Mouse (Mus musculus) layer of hippocampus, adult 2 months (tissue): ENCODE data around the gene C8g. TPM values are rescaled to one million over a fixed set of nuclear protein-coding genes. Genes with fewer than 3 reads are reported as not detected.

Experiments used
- DNase-seq, 2 experiments: peaks; one replicate each; pipeline ENCODE4 v3.0.0; 2022; ENCODE audit warnings: low spot score in 2 of 2
- H3K27ac ChIP-seq: fragments of 200-600 bp; 2 replicates; pipeline ENCODE4 v1.8.1; 2022
- H3K4me3 ChIP-seq: fragments of 200-600 bp; 2 replicates; pipeline ENCODE4 v1.8.1; 2022; ENCODE audit warnings: mild to moderate bottlenecking
- CTCF ChIP-seq: fragments of 200-600 bp; conservative IDR thresholded peaks from 2 replicates; pipeline ENCODE4 v1.8.1; 2022; ENCODE audit warnings: antibody characterized with exemption, mild to moderate bottlenecking, moderate library complexity
- total RNA-seq, 2 experiments: library from RNA; stranded (reverse); gene quantifications; 2 replicates each; pipeline ENCODE4 v1.2.3; 2021

Gene C8g
- total RNA-seq, 2 experiments from 2014 or later = 0.97 to 1.5 TPM

DNA sequence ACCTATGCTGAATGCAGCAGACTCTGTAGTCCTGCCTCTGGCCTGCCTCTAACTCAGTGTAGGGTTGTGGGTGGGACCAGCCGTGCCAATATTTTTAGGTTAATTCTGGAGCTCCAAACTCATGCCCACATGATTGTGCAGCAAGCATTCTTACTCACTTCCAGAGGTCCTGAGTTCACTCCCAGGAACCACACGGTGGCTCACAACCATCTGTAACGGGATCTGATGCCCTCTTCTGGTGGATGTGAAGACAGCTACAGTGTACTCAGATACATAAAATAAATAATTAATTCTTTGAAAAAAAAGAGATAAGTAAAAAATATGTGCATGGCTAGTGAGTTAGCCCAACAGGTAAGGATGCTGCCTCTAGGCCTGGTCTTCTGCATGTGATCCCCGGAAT, 5.1 kb downstream of the C8g start:
- no peak overlapping the region for H3K27ac ChIP-seq
- H3K4me3 ChIP-seq = no peak overlapping the region
- DNase-seq = no peak
- TF ChIP-seq CTCF = peak; percentile 80

DNA sequence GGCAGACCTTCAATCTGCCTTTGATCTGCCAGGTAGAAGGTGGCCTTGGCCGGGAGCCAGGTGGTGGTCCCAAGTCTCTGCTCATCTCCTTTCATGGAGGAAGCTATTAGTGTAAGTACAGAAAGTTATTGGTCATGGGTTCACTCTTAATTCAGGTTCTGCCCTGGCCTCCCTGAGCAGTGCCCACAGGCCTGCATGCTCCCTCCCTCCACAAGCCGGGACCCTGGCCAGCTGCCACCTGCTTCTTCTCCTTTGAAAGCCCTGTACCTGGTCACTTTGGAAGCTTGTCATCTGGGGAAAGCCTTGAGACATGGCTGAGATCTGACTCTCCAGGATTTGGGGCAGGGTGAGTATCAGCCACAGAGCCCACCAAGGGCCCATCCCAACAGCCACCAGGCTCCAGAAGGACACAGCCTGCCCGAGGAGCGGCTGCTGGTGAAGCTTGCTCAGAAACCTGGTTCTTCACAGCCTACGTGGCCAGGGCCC, 8.0 kb downstream of the C8g start, which contains the start of gene Lcn12:
Gene Lcn12, minus strand, starts transcription at position 436 of the 486 bp plus-strand sequence.
- no peak for DNase-seq
- TF ChIP-seq CTCF = no peak
- H3K27ac ChIP-seq = no peak within 1 kb of the TSS
- no peak within 1 kb of the TSS for H3K4me3 ChIP-seq

DNA sequence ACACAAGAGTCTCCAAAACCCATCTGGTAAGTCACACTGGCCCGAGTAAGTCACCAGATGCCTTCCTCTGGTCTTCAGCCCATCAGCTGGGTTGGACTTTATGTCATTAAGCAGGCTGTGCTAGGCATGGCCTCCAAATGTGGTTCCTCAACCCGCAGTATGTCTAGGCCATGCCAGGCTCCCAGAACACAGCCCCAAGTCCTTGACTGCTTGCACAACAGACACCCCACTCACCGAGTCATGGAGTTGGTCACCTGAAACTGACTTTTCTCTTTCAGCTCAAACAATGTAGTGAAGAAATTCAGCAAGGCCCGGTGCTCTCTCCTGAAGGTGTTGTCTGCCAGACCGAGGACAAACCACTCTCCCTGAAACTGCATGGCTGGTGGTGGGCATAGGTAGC, 8.5 kb downstream of the C8g start:
- DNase-seq = no peak
- H3K4me3 ChIP-seq = no peak overlapping the region
- no peak overlapping the region for H3K27ac ChIP-seq
- TF ChIP-seq CTCF = no peak

DNA sequence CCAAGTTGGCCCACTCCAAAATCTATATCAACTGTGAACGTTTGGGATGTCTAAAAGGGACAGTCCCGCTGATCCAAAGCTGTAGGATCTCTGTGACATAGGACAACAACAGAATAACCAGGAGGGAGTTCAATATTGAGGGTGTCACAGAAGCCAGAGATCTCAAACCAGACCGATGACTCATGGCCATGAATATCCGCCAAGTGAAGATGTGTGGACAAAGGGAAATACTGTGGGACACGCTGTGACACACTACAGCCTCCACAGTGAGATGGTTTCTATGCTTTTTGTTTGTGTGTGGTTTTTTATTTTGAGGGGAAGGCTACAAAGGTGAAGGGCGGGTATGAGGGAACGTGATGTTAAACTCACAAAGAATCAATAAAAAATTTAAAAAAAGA, 12.8 kb downstream of the C8g start:
- DNase-seq = no peak
- no peak overlapping the region for H3K27ac ChIP-seq
- no peak for TF ChIP-seq CTCF
- H3K4me3 ChIP-seq = no peak overlapping the region

DNA sequence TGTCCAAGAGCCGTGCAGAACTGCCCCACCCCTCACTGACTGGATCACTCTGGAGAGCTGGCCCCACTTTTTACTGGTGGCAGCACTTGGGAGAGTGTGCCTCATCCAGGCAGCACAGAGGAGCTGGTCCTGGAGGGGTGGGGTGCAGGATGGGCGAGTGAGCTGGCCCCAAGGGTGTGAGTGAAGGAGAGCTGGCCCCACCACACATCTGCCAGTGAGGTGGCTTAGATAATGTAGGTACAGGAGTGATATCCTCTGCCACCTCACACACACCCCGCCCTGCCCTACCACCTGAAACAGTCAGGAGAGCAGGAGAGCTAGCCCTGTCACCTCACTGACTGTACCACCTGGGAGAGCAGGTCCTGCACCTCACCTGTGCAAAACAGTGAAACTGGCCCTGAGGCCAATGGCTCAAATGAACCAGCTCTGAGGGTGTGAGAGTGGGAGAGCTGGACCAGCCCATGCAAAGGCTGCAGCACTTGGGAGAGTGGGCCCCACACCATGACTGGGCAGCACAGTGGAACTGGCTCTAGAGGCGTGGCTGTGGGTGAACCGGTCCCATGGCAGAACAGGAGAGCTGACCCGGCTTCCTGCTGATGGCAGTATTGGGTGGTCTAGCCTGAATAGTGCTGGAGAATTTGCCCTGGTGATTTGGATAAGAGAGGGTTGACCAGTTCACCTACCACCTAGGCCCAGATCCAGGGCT, 13.4 kb downstream of the C8g start:
- TF ChIP-seq CTCF = no peak
- Histone ChIP-seq H3K4me3 (no peak overlapping the region), H3K27ac (no peak overlapping the region)
- no peak for DNase-seq

DNA sequence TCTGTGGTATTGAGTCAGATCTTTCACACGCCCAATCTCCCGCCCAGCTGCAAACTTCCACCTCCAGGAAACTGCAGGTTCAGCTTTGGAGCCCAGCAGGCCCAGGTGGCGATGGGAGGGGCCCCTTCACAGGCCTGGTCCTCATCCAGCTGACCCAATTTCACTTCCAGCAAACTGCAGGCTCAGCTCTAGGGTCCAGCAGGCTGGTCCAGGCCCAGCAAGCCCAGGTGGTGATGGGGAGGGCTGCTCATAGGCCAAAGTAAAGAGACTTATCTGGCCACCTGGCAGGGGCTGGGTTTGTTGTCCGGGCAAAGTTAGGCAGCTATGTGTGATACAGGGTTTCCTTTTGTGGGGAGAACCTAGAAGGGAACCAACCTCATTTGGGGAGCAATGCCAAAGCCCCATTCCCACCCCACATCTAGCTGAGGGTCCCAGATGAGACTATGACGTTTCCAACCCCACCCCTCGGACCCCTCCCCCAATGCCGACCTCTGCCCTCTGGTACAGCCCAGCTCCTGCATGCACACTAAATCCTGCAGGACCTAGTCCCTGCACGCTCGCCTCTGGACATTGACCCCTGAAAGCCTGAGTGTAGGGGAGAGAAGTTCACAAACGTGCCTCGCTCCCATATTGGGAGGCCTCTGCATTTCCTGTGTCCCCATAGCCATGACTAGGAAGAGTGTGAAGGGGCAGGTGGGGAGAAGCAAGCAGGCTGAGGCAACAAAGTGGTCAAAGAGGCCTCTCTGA, 16.4 kb downstream of the C8g start:
- Histone ChIP-seq H3K27ac (no peak overlapping the region), H3K4me3 (no peak overlapping the region)
- no peak for TF ChIP-seq CTCF
- no peak for DNase-seq

DNA sequence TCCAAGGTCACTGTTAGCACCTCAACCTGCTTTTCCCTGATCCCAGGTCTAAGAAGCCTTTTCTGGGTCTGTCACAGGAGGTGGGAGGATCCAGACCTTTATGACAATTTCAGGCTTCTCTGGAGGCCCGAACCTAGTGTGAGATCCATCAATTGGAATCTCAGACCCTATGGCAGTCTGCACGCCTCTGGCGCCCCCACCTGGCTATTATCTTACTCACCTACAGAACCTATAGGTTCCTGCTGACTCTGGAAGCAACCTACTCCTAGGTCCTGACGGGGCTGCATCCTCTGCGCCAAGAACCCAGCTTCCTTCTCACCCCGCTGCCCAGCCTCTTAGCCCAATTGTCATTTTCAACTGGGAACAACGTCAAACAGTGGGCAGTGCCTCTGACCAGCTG, 18.6 kb downstream of the C8g start:
- H3K4me3 ChIP-seq = no peak overlapping the region
- peak; percentile 75 for TF ChIP-seq CTCF
- no peak for DNase-seq
- H3K27ac ChIP-seq = no peak overlapping the region

DNA sequence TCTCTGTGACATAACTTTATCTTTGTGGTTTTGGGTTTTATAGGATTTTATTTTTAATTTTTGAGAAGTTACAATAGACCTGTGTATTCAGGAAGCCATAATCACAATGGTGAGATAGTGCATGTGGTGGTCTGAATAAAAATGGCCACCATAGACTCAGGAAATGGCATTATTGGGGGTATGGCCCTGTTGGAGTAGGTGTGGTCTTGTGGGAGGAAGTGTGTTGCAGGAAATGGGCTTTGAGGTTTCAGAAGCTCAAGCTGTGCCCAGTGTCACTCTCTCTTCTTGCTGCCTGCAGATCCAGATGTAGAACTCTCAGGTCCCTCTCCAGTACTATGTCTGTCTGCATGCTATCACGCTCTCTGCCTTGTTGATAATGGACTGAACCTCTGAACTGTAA, 21.0 kb downstream of the C8g start:
- no peak for DNase-seq
- Histone ChIP-seq H3K4me3 (no peak overlapping the region), H3K27ac (peak overlapping the region; percentile 83; the same call in 1 of the 2 replicates)
- no peak for TF ChIP-seq CTCF

DNA sequence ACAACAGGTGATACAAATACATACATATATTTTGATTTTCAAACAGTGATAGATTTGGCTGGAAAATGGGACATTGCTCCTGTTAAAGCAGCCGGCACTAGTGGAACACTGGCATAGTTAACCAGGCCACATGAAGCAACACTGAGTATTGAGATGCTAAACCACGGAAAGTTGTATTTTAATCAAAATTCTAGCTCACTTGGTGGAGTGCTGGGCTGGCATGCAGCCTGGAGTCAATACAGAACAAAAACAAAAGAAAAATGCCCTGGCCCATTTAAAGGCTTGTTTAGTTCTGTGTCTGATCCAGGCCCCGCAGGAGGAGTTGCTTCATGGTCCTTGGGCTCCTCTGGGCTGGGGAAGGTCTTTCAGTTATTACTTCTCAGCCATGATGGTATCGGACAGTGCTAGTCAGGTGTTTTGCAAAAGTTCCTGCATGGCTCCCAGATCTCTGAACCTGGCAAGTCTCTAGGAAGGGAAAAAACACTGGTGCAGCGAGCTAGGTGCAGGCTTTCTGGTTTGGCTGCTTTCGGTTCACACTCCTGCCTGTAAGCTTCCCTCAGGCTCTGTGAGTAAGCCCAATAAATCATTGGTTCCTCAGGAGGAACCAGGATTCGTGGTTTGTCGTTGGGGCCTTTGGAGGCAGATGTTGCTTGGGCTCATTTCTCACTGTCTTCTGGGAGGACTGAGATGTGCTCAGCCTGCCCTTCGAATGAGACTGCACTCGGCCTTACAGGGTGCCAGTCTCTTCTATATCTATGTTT, 21.8 kb downstream of the C8g start:
- Histone ChIP-seq H3K27ac (peak overlapping the region; percentile 83), H3K4me3 (no peak overlapping the region)
- TF ChIP-seq CTCF = no peak
- DNase-seq = no peak

DNA sequence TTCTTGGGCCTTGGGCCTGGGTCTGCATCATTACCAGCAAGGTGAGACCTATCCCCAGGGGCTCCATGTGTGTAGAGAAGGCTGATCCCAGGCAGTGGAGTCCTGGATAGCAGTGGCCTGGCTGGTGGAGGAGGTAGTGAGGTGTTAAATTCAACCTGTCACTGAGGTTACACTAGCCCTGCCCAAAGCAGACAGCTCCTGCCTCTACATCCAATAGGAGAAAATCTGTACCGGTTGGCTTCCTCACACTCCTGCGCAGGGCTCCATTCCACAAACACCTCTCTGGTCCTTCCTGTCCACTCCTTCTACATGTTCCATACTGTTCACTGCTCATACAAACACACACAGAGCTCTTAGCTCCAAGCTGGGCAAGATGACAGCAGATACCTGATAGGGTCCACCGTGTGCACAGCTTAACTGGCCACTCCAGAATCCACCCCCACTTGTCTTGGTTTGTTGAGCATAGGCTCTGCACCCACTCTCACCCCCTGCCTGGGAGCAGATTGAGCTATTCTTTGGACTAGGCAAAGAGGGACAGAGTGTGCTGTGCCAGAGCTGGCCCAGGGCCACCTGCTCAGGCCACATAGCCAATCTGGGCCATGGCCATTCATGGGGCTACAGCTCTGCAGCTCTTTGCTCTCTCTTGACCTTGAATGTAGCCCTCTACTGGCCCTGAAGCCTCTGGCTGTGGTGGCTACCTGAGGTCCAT, 23.4 kb downstream of the C8g start:
- no peak for TF ChIP-seq CTCF
- Histone ChIP-seq H3K4me3 (no peak overlapping the region), H3K27ac (peak overlapping the region; percentile 83)
- peak; percentile 52 to 55 for DNase-seq

DNA sequence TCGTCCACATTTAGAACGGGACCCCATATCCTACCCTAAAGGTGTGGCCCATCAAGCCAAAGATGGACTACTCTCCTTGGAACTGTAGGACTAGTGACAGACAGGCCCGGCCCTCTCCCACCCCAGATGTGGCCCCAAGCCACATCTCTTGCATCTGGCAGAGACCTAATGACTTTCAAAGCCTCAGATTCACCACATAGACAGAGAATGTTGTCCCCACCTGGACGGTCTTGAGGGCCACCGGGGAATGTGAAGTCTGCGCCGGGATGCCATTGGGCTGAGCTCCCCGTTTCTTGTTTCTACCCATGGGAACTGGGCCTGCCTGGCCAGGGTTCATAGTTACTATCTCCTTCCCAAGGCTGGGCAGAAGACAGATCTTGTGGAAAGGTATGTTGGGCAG, 24.0 kb downstream of the C8g start:
- Histone ChIP-seq H3K27ac (peak overlapping the region; percentile 83), H3K4me3 (no peak overlapping the region)
- no peak for DNase-seq
- TF ChIP-seq CTCF = no peak

DNA sequence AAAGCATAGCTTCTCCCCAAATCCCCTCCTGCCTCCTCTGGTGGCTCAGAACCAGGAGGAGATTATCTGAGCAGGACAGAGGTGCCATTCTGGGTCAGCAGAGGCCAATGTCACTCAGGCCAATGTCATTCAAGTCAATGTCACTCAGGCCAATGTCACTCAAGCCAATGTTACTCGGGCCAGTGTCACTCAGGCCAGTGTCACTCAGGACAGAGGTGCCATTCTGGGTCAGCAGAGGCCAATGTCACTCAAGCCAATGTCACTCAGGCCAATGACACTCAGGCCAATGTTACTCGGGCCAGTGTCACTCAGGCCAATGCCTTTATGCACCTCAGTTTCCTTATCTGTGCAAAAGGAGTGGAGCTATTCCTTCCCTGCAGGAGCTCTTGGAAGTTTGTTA, 29.0 kb downstream of the C8g start:
- Histone ChIP-seq H3K4me3 (no peak overlapping the region), H3K27ac (no peak overlapping the region)
- no peak for TF ChIP-seq CTCF
- DNase-seq = no peak
